Mouse (Mus musculus): ENCODE data around the gene Cd276.

Cd276 gene

GRCm38 (mm10) chr9:58507216-58508005 lies 47.8 kb downstream of the Cd276 start:
- no peak for DNase-seq

- DNase-seq, result no peak
Measured at GRCm38 (mm10) chr9:58500946-58501345, 54.3 kb downstream of the Cd276 start.

GRCm38 (mm10) chr9:58497942-58498341 lies 57.3 kb downstream of the Cd276 start:
- no peak for DNase-seq

GRCm38 (mm10) chr9:58496470-58497182 lies 58.6 kb downstream of the Cd276 start:
- no peak for DNase-seq

GRCm38 (mm10) chr9:58495035-58495434 lies 60.2 kb downstream of the Cd276 start:
- no peak for DNase-seq

GRCm38 (mm10) chr9:58490391-58490790 lies 64.8 kb downstream of the Cd276 start:
- peak; percentile 39 for DNase-seq

- DNase-seq, result no peak
Measured at GRCm38 (mm10) chr9:58489865-58490165, 65.4 kb downstream of the Cd276 start.

GRCm38 (mm10) chr9:58489133-58489864 lies 65.9 kb downstream of the Cd276 start:
- no peak for DNase-seq

- DNase-seq, result peak; percentile 53
Measured at GRCm38 (mm10) chr9:58487851-58488801, 67.1 kb downstream of the Cd276 start, which contains the start of gene Insyn1. TSS of gene Insyn1 (plus strand) at chr9:58488603.

GRCm38 (mm10) chr9:58487076-58487475 lies 68.2 kb downstream of the Cd276 start:
- no peak for DNase-seq

Measured in lung, postnatal 14 days (tissue).